Mouse (Mus musculus) gastrocnemius, postnatal 14 days (tissue): ENCODE data around the gene Lefty2. TPM values are rescaled to one million over a fixed set of nuclear protein-coding genes. Genes with fewer than 3 reads are reported as not detected.
"Not testable (repeated sequence)": the region's sequence is repeated elsewhere in the genome, so short reads cannot be mapped to it uniquely, and the experiment has no call there.

Source experiments
- DNase-seq: peaks from one replicate; pipeline ENCODE4 v3.0.0; 2021; ENCODE audit warnings: mixed read lengths
- intact Hi-C: fragments of 180-260 bp; cut with DNase I; formaldehyde crosslinking; loops from one replicate; pipeline ENCODE4 v1.15.1; 2025; ENCODE audit warnings: low total_unique reads
- total RNA-seq, 2 experiments: library from RNA; stranded (reverse); gene quantifications; 2 replicates each; pipeline ENCODE4 v1.2.3; 2021

The Lefty2 gene
- total RNA-seq, 2 experiments from 2014 or later, result not detected

- intact Hi-C loops, result no loop called here
- DNase-seq, result no peak
Measured at GRCm38 (mm10) chr1:180924737-180925136, 31.8 kb downstream of the Lefty2 start.

- intact Hi-C loops, result no loop called here
- DNase-seq, result no peak
Measured at GRCm38 (mm10) chr1:180926286-180926685, 33.4 kb downstream of the Lefty2 start.

GRCm38 (mm10) chr1:180929599-180929998 lies 36.7 kb downstream of the Lefty2 start:
- no peak for DNase-seq
- intact Hi-C loops, result no loop called here

GRCm38 (mm10) chr1:180931106-180931505 lies 38.2 kb downstream of the Lefty2 start:
- intact Hi-C loops, result no loop called here
- no peak for DNase-seq

GRCm38 (mm10) chr1:180933659-180934058 lies 40.8 kb downstream of the Lefty2 start:
- intact Hi-C loops, result no loop called here
- no peak for DNase-seq

- intact Hi-C loops, result no loop called here
- DNase-seq, result no peak
Measured at GRCm38 (mm10) chr1:180934467-180935419, 41.8 kb downstream of the Lefty2 start, which contains the start of gene Lefty1. Lefty1 (plus strand) TSS chr1:180935022.

- peak; percentile 67 for DNase-seq
- intact Hi-C loops, result not testable (repeated sequence)
Measured at GRCm38 (mm10) chr1:180936610-180937398, 43.9 kb downstream of the Lefty2 start.

GRCm38 (mm10) chr1:180937631-180938030 lies 44.7 kb downstream of the Lefty2 start:
- intact Hi-C loops, DNase-seq: not testable (repeated sequence)

- DNase-seq, intact Hi-C loops: not testable (repeated sequence)
Measured at GRCm38 (mm10) chr1:180938781-180939180, 45.9 kb downstream of the Lefty2 start.

GRCm38 (mm10) chr1:180940776-180941460 lies 48.0 kb downstream of the Lefty2 start:
- intact Hi-C loops, result no loop called here
- DNase-seq, result no peak

- intact Hi-C loops, result no loop called here
- no peak for DNase-seq
Measured at GRCm38 (mm10) chr1:180941726-180942125, 48.8 kb downstream of the Lefty2 start.

- DNase-seq, result peak; percentile 79
- intact Hi-C loops, result no loop called here
Measured at GRCm38 (mm10) chr1:180942166-180943031, 49.5 kb downstream of the Lefty2 start, which contains the start of gene Tmem63a. Tmem63a (plus strand) TSS chr1:180942344.

- peak; percentile 38 for DNase-seq
- intact Hi-C loops, result no loop called here
Measured at GRCm38 (mm10) chr1:180943032-180943644, 50.2 kb downstream of the Lefty2 start.

- intact Hi-C loops, result no loop called here
Measured at GRCm38 (mm10) chr1:180943896-180944295, 51.0 kb downstream of the Lefty2 start.

GRCm38 (mm10) chr1:180944553-180944952 lies 51.6 kb downstream of the Lefty2 start:
- DNase-seq, result no peak
- intact Hi-C loops, result no loop called here

More at GRCm38 (mm10) chr1:180943896-180944295, 51.0 kb downstream of the Lefty2 start:
- DNase-seq, result no peak

- peak; percentile 70 for DNase-seq
- intact Hi-C loops, result no loop called here
Measured at GRCm38 (mm10) chr1:180945001-180945980, 52.4 kb downstream of the Lefty2 start.

- DNase-seq, result no peak
- intact Hi-C loops, result no loop called here
Measured at GRCm38 (mm10) chr1:180946448-180946847, 53.5 kb downstream of the Lefty2 start.
